Mouse (Mus musculus): ENCODE data around the gene Arx. TPM values are rescaled to one million over a fixed set of nuclear protein-coding genes. Genes with fewer than 3 reads are reported as not detected.

Arx gene
- polyA plus RNA-seq (2012; rRNA removed), result 0.02 and 0.08 TPM in 2 replicates
- polyA plus RNA-seq (2014; fragmentation: Nextera tagmentation; extraction: Ambion mirVana), result not detected in 2 replicates

DNA sequence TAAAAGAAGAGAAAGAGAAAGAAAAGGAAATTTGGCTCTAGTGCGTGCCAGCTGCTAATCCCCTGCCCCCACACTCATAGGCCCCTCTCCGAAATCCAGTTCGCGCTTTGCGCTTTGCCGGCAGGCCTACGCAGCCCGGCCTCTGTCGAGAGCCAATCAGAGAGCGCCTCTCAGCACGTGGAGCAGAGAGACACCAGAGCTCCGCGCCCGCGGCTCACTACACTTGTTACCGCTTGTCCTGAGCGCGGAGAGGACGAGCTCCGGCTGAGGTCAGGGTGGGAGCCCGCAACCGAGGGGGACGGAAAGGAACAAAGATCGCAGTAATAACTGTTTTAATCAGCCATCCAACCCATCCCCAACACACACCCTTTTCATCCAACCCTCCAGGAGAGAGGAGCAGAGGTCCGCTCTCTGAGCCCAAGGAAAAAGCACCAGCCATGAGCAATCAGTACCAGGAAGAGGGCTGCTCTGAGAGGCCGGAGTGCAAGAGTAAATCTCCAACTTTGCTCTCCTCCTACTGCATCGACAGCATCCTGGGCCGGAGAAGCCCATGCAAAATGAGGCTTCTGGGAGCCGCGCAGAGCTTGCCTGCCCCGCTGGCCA is at the start of gene Arx:
TSS of gene Arx (plus strand) at position 155 of the 603 bp plus-strand sequence.
- H3K27me3 ChIP-seq (ENCODE audit: control insufficient read depth, insufficient read depth, low read length), result peaks cover 92% of the 10 kb centered on the region
- H3K4me3 ChIP-seq (ENCODE audit: insufficient read depth in 1 of 2, low read depth in 2 of 2, low read length in 2 of 2), result no peak within 1 kb of the TSS
- H3K36me3 ChIP-seq (replicated peaks; ENCODE audit: control insufficient read depth, insufficient read depth, low read depth), result no peaks in the 10 kb centered on the region
- TF ChIP-seq EP300 (IDR thresholded peaks at IDR 0.05; ENCODE audit: low read depth), result no peak
- TF ChIP-seq CTCF (IDR thresholded peaks at IDR 0.05; ENCODE audit: low read depth), result no peak
- DNase-seq (ENCODE audit: low read depth in 3 of 3, low spot score in 3 of 3) (peak; percentile 7 to 20 (median 17)), ATAC-seq (ENCODE audit: insufficient read depth) (peak; percentile 47; the same call in 1 of the 2 replicates)
- WGBS (ENCODE audit: insufficient replicate concordance), result 16% methylated on average over 31 of the region's 31 CpGs
- no peaks in the 10 kb centered on the region for H3K4me1 ChIP-seq (replicated peaks; ENCODE audit: control insufficient read depth in 2 of 2, insufficient read depth in 2 of 2, low read length in 1 of 2)
- no peak within 1 kb of the TSS for H3K27ac ChIP-seq
- H3K9ac ChIP-seq (replicated peaks), result no peak within 1 kb of the TSS
- H3K9me3 ChIP-seq (ENCODE audit: control insufficient read depth, low read length), result no peaks in the 10 kb centered on the region
- no peak within 1 kb of the TSS for H3K4me2 ChIP-seq (ENCODE audit: low read depth)

DNA sequence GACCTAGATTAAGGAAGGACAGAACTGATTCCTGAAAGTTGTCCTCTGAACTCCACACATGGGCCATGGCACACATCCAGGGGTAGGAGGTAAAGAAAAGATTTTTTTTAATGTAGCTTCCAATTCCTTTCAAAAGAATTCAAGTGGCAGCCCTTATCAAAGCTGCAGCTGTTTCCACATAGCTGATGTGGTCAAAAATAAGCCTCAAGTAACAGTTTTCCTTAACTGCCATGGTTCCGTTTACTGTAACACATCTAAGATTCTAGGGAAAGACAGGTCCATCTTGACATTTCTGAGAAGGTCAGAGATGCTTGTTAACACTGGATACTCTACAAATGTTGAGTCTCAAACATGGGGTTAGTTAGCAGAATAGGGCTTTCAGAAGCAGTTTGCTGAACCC is 34.9 kb upstream of the Arx start:
- TF ChIP-seq CTCF (IDR thresholded peaks at IDR 0.05; ENCODE audit: low read depth), result no peak
- TF ChIP-seq EP300 (IDR thresholded peaks at IDR 0.05; ENCODE audit: low read depth), result no peak
- ATAC-seq (ENCODE audit: insufficient read depth) (no peak), DNase-seq (ENCODE audit: low read depth in 3 of 3, low spot score in 3 of 3) (no peak)
- WGBS (ENCODE audit: insufficient replicate concordance), result 40% methylated on average over 1 of the region's 1 CpGs
- Histone ChIP-seq H3K4me2 (ENCODE audit: low read depth) (no peak overlapping the region), H3K4me1 (replicated peaks; ENCODE audit: control insufficient read depth in 2 of 2, insufficient read depth in 2 of 2, low read length in 1 of 2) (no peaks in the 10 kb centered on the region), H3K27me3 (ENCODE audit: control insufficient read depth, insufficient read depth, low read length) (no peaks in the 10 kb centered on the region), H3K36me3 (replicated peaks; ENCODE audit: control insufficient read depth, insufficient read depth, low read depth) (no peaks in the 10 kb centered on the region), H3K27ac (no peak overlapping the region), H3K9ac (replicated peaks) (no peak overlapping the region), H3K9me3 (ENCODE audit: control insufficient read depth, low read length) (no peaks in the 10 kb centered on the region), H3K4me3 (ENCODE audit: insufficient read depth in 1 of 2, low read depth in 2 of 2, low read length in 2 of 2) (no peak overlapping the region)

DNA sequence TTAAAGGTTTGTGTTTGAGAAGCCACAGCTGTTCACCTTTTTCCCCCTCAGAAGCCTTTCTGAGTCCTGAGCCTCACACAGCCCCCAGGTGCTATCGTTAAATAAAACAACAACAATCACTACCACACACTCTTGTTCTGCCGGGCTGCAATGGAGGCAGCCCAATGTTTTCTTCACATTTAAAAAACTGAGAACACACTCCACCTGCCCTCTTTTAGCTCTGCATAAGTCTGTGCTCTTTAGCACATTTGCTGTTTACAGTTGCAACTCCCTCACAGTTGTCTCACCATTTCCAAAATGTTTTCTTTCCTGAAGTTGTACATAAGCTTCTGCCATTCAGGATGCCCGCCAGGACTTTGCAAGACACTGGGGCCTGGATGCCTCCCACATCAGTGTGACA is 10.6 kb upstream of the Arx start:
- Histone ChIP-seq H3K36me3 (replicated peaks; ENCODE audit: control insufficient read depth, insufficient read depth, low read depth) (no peaks in the 10 kb centered on the region), H3K4me3 (ENCODE audit: insufficient read depth in 1 of 2, low read depth in 2 of 2, low read length in 2 of 2) (no peak overlapping the region), H3K9me3 (ENCODE audit: control insufficient read depth, low read length) (no peaks in the 10 kb centered on the region), H3K4me2 (ENCODE audit: low read depth) (no peak overlapping the region), H3K9ac (replicated peaks) (no peak overlapping the region), H3K4me1 (replicated peaks; ENCODE audit: control insufficient read depth in 2 of 2, insufficient read depth in 2 of 2, low read length in 1 of 2) (no peaks in the 10 kb centered on the region), H3K27me3 (ENCODE audit: control insufficient read depth, insufficient read depth, low read length) (no peaks in the 10 kb centered on the region), H3K27ac (no peak overlapping the region)
- ATAC-seq (ENCODE audit: insufficient read depth), result no peak
- TF ChIP-seq CTCF (IDR thresholded peaks at IDR 0.05; ENCODE audit: low read depth), result no peak
- no peak for TF ChIP-seq EP300 (IDR thresholded peaks at IDR 0.05; ENCODE audit: low read depth)
- WGBS (ENCODE audit: insufficient replicate concordance), result 51% methylated on average over 3 of the region's 3 CpGs
- no peak for DNase-seq (ENCODE audit: low read depth in 3 of 3, low spot score in 3 of 3)

DNA sequence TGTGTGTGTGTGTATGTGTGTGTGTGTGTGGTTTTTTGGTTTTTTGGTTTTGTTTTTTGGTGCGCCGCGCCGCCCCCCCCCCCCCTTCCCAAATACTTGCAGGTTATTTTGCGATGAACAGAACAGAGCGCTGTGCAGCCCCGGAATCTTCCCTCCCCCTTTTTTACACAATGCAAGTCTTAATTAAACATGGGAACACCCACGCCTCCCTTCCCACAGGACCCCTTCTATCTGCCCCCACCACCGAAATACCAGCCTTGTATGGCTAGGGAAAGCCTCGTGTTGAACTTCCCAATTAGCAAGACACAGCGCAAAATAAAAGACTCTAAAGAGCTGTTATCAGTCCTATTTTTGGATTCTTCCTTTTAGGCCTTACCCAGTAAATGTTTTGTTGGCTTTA is 6.3 kb upstream of the Arx start:
- Histone ChIP-seq H3K9ac (replicated peaks) (no peak overlapping the region), H3K9me3 (ENCODE audit: control insufficient read depth, low read length) (no peaks in the 10 kb centered on the region), H3K4me1 (replicated peaks; ENCODE audit: control insufficient read depth in 2 of 2, insufficient read depth in 2 of 2, low read length in 1 of 2) (no peaks in the 10 kb centered on the region), H3K4me2 (ENCODE audit: low read depth) (no peak overlapping the region; the same call in 1 of the 2 replicates), H3K27me3 (ENCODE audit: control insufficient read depth, insufficient read depth, low read length) (peaks cover 33% of the 10 kb centered on the region), H3K27ac (no peak overlapping the region), H3K4me3 (ENCODE audit: insufficient read depth in 1 of 2, low read depth in 2 of 2, low read length in 2 of 2) (no peak overlapping the region), H3K36me3 (replicated peaks; ENCODE audit: control insufficient read depth, insufficient read depth, low read depth) (no peaks in the 10 kb centered on the region)
- DNase-seq (ENCODE audit: low read depth in 3 of 3, low spot score in 3 of 3) (no peak), ATAC-seq (ENCODE audit: insufficient read depth) (no peak)
- TF ChIP-seq CTCF (IDR thresholded peaks at IDR 0.05; ENCODE audit: low read depth) (no peak), EP300 (IDR thresholded peaks at IDR 0.05; ENCODE audit: low read depth) (no peak)
- 41% methylated on average over 9 of the region's 11 CpGs for WGBS (ENCODE audit: insufficient replicate concordance)

DNA sequence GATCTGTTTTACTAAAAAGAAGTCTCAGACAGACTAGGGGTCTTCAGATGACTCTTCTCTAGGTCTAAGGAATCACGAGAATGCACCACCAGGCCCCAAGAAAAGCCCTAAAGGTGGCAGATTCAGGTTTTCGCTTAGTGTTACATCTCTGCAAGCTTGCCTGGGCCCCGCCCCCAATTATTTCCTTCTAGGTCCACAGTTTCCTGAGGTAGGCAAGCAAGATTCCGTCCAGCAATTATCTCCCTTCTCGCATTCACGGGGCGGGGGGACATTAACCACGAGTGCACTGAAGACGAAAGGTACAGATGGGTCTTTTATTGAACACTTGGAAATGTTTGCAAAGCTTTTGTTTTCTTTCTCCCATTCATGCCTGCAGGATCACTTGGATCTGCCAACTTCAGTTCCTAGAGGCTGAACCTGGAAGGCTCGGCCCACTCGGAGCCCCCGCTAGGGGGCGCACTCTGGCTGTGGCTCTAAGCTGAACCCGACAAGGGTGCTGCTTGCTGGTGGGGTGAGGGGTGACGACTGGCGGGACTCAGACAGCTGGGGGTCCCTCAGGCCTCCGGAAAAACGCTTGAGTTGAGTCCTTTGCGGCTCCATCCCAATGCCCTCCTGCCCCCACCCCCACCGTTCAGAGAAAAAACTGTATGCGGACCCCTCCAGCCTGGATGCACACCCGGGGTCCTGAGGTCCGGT is 5.1 kb upstream of the Arx start:
- peaks cover 46% of the 10 kb centered on the region for H3K27me3 ChIP-seq (ENCODE audit: control insufficient read depth, insufficient read depth, low read length)
- H3K4me1 ChIP-seq (replicated peaks; ENCODE audit: control insufficient read depth in 2 of 2, insufficient read depth in 2 of 2, low read length in 1 of 2), result no peaks in the 10 kb centered on the region
- DNase-seq (ENCODE audit: low read depth in 3 of 3, low spot score in 3 of 3) (peak in 2 of 3 experiments; percentile 3 to 9), ATAC-seq (ENCODE audit: insufficient read depth) (no peak)
- no peak overlapping the region for H3K27ac ChIP-seq
- H3K36me3 ChIP-seq (replicated peaks; ENCODE audit: control insufficient read depth, insufficient read depth, low read depth), result no peaks in the 10 kb centered on the region
- H3K4me3 ChIP-seq (ENCODE audit: insufficient read depth in 1 of 2, low read depth in 2 of 2, low read length in 2 of 2), result no peak overlapping the region
- peak overlapping the region; percentile 8; the same call in 1 of the 2 replicates for H3K4me2 ChIP-seq (ENCODE audit: low read depth)
- WGBS (ENCODE audit: insufficient replicate concordance), result 12% methylated on average over 22 of the region's 23 CpGs
- TF ChIP-seq EP300 (IDR thresholded peaks at IDR 0.05; ENCODE audit: low read depth), result no peak
- peak; percentile 77 for TF ChIP-seq CTCF (IDR thresholded peaks at IDR 0.05; ENCODE audit: low read depth)
- H3K9me3 ChIP-seq (ENCODE audit: control insufficient read depth, low read length), result no peaks in the 10 kb centered on the region
- H3K9ac ChIP-seq (replicated peaks), result no peak overlapping the region

All from liver, embryonic 14.5 days (tissue).